Mouse (Mus musculus) layer of hippocampus, postnatal 36 days (tissue): ENCODE measurements around the gene Snx18. TPM values are rescaled to one million over a fixed set of nuclear protein-coding genes. Genes with fewer than 3 reads are reported as not detected.

Source experiments
- DNase-seq, 2 experiments: peaks; one replicate each; pipeline ENCODE4 v3.0.0; 2022
- total RNA-seq, 2 experiments: library from RNA; stranded (reverse); gene quantifications; 2 replicates each; pipeline ENCODE4 v1.2.3; 2021

Snx18 gene
- 10 to 100 TPM; 21.6 to 22.7 TPM for total RNA-seq

DNA sequence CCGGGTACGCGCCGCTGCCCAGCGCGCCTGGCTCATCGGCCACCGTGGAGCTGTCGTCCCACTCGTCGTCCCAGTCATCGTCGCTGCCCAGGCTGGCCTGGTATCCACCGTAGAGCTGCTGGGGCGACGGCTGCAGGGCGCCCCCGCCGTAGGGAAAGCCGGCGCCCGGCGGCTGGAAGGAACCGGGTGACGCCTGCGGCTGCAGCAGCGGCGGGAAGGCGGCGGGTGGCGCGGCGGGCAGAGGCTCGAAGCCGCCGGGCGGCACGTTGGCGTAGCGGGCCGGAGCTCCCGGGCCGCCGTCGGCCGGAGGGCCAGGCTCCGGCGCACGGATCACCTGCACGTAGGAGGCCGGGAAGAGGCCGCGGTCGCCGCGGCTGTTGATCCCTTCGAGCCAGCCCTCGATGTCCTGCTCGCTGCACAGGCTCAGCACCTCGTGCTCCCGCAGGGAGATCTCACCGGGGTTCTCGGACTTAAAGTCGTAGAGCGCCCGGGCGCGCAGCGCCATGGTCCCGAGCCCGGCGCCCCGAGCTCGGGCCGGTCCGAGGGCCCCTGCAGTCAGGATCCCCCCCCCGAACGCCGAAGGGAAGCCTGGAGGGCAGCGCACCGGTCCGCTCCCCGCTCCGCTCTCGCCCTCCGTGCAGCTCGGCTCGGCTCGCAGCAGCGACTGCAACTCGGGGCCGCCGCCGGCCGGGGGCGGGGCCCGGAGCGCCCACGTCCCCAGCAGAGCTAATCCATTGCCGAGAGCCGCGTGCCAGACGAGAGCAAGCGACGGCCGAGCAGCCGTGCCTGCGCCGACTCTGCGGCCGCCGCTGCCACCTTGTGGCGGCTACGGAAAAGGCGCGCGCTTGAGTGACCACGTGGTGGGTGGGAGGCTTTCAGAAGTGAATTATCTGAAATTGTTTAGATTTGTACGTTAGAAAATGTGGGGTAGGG is at the start of gene Snx18:
TSS of gene Snx18 (minus strand) at position 674 of the 933 bp plus-strand sequence.
- DNase-seq: peak; percentile 90 to 91

DNA sequence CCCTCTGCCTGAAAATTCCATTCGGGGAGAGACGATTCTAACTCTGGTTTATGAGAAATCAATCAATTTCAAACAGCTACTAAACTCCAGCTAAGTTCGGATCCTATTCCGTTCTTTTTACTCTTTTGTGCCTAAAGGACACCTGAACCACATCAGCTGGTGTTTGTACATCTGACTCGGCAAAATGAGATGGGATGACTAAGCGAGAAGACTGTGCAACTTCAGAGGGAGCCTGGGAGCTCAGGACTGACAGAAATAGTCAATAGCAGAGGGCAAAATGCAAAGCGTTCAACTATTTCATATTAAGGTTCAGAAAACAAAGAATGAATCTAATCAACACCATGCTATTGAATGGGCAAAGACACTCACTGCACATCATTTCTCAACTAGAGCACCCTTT is 45.5 kb upstream of the Snx18 start:
- no peak for DNase-seq

DNA sequence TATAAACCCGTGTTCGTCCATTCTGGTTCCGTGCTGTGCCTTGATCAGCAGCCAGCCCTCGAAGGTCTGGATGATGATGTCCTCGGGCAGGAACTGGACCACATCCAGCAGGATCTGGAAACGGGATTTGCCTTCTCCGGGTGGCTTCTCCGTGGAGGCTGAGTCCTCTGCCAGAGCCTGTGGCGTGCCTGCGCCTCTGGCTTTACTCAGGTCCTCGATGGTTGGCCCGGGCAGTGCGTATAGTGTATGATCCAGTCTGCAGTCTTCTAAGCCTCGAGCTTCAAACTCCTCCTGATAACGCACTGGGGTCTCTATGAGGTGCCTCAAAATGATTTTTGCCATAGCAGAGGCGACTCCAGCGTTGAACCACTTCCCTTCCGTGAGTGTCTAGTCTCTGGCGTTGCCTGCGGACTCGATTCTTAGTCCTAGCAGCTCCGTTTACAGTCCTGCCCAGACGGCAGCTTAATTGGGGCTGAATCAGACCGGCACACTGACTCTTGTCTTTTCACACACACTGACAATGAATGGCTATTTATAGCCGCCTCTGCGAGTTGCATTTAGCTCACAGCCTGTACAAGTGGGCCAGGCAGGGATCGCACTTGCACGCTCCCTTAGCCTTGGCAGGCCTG is 44.9 kb upstream of the Snx18 start, which contains the start of gene Hspb3:
TSS of gene Hspb3 (minus strand) at position 526 of the 629 bp plus-strand sequence.
- no peak for DNase-seq

DNA sequence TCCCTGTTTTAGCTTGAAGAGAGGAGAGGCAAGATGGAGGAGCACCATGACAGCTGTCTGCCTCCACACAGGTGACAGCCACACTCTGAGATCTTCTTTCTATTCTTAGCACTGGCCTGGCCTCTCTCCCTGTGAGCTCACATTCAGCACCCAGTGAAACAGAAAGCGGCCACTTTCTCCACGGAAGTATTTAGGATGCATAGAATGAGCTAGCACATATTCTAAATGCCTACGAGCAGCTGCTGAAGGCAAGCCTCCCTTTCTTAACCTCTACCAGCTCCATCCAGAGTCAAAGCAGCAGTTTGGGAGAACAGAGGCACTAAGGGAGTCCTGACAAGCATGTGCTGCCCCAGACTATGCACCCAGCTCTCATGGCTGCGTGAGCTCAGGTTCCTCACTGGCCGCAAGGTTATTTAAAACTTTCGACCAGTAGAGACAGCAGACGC is 43.5 kb upstream of the Snx18 start:
- no peak for DNase-seq

DNA sequence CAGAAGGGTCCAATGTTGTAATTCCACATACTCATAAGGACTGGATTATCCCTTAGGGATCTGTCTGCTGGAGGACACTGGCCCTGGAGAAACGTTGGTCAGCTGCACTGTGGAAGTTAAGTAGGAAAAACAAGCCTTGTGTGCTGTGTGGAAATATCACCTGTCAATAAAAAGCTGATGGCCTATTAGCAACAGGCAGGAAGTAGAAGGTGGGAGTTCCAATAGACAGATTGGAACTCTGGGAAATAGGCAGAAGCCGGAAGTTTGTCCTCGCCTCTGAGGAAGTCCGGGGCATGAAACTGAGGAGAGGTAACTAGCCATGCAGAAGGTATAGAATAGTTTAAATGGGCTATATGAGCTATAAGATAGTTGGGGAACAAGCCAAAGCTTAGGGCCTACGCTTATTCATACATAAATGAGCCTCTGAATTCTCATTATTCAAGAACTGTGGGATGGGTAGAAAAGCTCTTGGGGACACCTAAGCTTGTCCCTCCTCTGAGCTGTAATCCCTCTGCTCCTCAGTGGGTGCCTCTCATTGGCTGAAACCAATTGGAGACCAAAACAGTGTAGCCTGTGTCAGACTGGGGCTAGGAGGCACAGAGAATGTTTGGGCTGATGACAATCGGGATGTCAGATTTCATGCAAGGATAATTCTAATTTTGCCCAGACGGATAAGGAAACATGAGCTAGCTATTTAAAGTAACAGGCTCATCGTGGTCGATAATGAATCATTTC is 42.4 kb upstream of the Snx18 start:
- DNase-seq: no peak

DNA sequence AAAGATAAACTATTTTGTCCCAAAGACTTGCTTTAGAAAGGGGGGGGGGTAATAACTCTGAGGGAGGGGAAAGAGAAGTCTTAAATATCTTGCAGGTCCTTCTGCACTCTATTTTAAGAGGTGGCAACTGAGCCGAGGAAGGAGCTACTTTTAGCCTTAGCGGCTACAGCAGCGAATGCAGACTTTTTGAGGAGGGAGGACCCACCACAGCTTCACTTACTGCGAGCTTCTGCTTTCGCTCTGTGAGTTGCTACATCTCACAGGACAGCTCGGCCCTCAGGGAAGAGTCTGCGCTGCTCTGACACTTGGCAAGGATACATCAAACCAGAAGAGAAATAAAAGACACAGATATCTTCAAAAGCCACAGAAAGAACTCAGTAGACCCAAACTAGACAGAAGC is 38.8 kb upstream of the Snx18 start:
- no peak for DNase-seq

DNA sequence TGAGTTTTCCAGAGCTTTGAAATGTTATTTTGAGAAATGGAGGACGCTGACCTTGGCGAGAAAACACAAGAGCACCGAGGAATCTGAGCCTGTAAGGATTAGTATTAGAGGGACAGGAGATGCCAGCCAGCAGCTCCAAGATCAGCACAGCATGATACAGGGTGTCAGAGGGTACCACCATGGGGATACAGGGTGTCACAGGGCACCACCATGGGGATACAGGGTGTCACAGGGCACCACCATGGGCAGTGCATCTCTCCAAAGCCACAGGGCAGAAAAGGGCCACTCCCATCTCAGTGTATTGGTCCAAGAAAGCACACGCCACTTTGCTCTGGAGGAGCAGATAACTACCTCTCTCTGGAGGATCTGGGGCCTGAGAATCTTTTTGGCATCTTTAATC is 38.3 kb upstream of the Snx18 start:
- no peak for DNase-seq

DNA sequence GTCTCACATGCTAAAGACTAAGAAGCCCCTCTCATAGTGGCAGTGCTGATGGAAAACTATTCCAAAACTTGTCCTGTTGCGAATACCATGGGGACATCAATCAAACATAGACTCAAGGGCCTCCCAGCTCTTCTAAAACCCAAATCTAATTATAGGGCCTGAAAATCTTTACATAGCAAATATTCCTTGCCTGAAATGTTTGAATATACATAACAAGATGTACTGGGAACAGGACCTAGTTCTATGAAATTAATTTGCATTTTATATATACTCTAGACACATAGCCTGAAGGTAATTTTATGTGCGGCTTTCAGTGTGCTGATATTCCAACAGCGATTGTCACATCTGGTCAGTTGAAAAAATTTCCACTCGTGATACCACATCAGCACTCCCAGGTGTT is 37.1 kb upstream of the Snx18 start:
- DNase-seq: no peak

DNA sequence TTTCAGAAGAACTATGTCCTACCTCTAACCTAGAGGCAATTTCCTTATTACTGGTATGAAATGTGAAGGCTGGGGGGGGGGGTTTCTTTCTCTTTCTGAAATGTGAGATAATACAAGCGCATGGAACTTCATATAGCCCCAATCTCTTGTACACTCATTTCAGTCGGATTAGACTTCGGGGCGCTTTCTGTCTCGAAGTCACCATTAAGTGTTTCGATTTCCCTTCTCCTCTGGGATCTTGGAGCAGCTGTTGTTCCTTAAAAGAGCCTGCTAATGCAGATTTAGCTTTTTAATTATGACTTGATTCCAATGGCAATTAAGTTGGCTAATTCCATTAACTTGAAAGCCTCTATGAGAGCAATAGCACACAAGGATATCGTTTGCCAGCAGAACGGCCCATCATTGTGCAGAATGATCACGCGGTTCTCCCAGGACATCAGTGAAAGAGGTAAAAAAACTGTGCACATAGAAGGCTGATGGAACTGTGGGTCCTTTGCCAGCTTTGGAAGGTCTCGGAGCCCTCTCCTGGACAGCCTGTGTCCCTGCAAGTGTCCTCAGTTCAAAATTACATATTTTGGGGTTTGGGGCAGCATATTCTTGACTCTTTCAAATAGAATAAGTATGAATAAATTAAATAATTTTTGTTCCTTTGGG is 22.7 kb upstream of the Snx18 start:
- DNase-seq: no peak

DNA sequence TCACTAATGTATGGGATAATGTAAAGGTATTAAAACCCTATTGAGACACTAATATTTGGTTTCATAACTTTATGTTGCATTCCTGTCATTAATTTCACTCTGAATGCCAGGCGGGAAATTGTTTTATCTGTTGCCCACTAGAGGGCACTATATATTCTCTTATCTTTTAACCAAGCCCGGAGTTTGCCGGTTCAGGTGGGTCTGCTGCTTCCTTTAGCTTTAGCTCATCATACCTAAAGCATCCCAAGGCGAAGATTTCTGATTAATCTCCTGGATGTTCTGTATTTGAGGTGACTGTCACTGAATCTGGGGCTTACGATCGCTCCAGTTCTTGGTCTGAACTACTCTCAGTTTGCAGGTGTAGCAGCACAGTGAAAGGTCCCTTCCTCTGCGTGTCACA is 20.6 kb upstream of the Snx18 start:
- DNase-seq: no peak

DNA sequence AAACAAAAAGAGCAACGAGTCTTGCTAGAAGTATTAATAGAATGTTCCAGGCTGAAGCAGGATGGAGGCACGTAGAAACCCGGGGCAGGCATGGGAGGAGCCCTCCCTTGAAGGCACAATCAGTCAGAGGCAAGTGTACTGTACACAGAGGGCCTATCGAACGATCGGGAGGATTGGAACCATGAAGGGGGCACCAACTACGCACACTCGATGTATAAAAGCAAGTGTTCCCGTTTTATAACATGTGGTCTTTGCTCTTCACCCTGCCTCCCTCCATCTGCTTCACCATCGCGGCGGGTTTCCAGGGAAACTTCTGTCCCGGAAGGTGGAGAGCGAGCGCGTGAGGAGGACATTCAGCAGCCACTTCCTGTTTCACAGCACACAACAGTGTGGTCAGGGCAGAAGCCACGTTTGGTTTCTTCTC is 17.4 kb upstream of the Snx18 start:
- DNase-seq: no peak

DNA sequence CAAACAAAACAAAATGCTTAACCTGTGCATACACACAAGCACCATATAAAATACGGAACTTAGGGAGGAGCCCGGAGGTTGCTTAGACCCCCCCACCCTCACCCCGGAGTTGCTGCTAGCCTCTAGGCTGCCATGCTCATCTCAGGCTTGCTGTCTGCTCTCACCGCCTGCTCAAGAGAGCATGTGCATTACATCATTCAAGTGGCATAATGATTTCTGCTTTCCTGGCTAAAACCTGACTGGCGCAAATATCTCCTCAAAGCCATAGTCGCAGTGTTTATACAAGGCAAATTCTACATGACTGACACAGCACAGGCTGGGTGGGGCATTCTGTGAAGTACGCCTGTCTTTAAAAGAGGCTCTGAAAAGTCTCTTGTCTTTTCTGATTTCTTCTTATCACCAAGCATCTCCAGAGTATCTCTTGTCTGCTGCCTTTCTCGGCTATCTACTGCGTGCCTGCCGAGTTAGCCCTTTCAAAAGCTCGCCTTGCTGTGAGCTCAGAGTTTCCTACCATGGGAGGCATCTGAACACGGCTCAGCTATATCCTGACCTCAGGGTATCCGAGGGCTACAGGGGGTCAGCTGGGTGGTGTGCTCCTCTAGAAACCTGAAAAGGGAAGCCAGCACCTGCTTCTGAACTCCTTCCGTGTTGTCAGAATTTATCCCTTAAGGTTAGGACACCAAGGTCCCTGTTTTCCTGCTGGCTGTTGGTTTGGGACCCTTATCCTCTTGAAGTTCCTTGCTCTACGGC is 16.5 kb upstream of the Snx18 start:
- no peak for DNase-seq

DNA sequence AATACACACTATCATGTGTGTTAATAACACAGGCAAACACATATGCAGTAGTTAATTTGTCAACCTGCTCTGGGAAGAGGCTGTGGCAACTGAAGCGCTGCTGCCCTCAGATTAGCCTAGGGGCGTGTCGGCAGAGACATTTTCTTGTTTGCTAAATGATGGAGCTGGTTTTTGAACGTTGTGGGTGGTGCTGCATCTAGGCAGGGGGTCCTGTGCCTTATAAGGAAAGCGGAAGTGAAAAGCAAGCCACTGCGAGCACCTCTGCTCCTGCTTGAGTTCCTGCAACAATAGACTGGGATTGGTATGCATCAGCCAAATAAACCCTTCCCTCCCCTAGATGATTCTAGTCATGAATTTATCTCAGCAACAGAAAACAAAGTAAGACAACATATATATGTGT is 14.1 kb upstream of the Snx18 start:
- no peak for DNase-seq

DNA sequence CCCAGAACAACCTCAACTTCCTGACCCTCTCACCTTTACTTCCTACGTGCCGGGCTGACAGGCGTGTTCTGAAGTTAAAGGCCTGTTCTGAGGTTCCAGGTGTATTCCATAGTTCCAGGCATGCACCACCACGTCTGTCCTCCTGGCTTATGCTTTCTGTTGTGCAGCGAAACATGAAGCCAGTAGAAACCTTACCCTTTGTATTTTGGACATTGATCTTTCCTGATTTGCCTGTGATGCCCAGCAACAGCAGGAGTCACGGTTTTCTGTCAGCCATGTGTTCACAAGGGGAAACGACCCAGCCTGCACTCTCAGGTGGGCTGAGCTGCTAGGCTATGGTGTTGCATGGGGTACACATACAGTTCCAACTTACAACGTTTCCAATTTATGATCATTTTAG is 9.2 kb upstream of the Snx18 start:
- DNase-seq: no peak

DNA sequence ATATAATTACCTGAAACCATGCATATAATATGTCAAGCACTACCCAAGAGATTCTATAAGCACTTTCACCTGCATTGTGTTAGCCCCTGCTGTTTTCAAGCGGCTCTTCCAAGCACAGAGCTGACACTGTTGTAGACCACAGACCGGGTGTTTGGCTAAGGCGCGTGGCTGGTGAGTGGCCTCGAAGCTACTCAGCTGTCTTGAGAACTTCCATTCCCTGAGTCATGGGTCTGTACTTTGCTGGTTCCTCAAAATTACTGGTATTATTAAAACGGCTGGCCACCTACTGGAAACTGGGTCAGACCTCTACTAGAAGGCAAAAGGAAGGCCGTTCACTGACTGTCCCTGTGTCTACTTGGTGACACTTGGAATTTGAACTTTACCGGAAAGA is 4.5 kb upstream of the Snx18 start:
- DNase-seq: no peak

DNA sequence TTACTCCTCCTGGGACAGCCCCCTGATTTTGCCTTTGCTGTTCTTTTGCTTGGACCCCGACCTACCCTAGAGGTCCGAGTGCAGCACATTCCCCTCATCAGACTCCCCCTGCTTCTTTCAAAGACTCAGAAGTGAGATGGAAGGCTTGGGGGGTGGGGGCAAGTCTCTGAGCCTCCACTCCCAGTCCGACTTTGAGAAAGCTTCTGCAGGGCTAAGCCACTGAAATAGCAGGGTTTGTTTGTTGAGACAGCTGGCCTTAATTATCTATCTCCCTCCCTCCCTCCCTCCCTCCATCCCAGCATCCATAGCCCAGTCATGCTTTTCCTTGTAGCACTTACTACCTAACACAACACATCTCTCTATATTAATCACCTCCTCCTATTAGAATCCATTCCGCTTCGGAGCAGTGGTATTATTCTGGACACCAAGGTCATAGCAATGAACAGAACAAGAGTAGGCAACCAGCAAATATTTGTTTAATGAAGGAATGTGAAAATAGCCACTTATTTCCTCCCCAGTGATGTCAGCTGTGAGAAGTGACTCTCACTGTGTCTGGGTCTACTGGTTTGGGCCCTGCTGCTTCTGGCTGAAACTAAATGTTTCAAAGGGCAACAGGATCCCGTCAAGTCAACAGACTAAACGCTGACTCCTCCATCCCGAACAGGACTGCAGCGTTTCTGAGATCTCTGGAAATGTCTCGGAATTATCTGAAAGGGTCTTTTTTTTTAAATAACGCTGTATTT is 3.9 kb upstream of the Snx18 start:
- no peak for DNase-seq

DNA sequence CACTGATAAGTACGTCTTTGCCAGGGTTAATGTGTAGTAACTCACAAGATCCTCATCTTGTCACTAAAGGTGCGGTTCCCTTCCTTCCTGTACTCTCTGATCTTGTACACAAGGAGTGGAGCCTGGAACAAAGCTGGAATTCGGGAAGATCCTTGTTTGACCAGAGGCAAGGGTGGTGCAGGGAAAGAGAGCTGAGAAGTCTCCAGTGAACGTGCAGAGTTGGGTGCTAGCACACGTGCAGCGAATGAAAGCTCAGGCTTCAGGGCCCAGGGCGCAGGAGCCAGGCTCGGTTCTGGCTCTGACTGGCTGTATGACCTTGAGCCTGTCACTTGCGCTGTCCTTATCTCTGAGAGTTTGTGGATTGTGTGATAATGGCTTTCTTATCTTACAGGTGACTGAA is 639 bp upstream of the Snx18 start:
- DNase-seq: no peak

DNA sequence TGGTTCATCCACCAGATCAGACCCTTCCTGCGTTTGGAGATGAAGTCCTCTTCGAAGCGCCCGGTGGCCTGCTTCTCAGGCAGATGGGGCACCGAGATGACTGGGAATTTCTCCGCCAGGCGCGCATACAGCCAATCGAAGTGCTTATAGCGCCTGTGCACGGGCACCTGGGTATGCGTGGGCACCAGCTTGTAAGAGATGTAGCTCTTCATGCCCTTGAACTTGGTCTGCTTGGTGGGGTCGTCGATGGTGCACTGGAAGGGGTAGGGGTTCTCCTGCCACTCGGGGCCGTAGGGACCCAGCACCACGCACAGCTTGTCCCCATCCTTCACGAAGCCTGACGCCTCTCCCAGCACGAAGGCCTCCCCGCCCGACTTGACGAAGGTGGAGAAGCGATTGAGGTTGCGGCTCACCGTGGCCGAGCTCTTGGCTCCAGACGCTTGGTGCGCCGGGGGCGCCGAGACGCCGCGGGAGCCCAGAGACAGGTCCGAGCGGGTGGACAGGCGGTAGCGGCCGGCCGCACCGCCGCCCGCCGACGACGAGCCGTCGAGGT is 950 bp downstream of the Snx18 start:
- peak in 1 of 2 experiments; percentile 42 for DNase-seq

DNA sequence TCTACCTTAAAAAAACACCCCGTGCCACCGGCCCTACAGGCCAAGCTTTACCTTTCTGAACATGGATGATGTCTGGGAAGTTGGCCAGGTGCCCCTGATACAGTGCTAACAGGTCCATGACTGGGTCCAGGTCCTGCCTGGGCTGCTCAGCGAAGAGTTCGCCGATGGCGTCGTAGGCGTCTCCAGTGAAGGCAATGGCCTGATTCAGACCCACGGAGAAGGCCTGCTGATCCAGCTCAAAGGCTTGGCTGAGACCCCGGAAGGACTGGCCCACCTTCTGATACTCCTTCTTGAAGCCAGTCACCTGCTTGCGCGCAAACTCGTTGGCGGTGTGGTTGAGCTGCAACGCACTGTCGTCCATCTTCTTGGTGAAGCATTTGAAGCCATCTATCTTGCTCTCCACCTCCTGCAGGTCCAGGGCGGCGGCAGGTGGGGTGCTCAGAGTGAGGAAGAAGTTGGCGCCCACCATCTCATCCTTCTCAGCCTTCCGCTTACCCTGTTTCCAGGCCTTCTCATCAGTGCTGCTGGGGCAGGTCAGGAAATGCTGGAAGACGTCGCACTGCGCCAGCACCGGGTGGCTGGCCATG is 1.5 kb downstream of the Snx18 start:
- no peak for DNase-seq

DNA sequence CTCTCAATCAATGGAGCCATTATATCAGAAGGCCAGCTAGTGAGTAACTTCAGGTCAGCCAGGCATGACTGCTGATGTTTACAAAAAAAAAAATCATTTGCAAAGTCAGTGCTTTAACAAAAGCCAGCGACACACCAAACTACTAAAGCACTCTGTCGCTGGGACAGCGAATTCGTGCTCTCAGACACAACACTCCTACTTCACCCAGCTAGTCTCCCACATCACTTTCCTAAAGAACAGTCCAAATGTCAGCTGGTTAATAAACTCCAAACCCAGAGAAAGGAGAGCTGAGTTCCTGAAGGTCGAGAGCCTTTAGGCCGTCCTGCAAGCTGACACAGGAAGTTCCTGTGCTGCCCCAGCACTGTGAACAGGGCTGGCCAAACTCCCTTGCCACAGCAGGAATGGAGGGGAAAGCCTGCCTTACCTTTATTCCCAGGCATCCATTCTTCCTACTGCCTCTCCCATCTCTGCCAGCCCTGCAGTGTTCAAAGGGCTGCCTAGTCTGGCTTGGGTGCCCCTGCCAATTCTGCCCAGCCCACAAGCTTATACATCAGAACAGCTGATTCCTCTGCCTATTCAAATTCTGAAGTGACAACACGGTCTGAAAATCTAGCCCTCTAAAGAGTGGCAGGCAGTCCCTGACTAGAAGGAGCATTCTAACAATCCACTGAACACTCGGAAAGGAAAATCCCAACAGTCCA is 2.2 kb downstream of the Snx18 start:
- DNase-seq: no peak
